Mouse (Mus musculus) hindbrain, embryonic 11.5 days (tissue): ENCODE data around the gene Epb41l5. TPM values are rescaled to one million over a fixed set of nuclear protein-coding genes. Genes with fewer than 3 reads are reported as not detected.

Experiments
- ATAC-seq: fragments of 200-750 bp; cut with Nextera tagmentation; 2 replicates; pipeline ENCODE4 v1.8.0; 2017; ENCODE audit warnings: mild to moderate bottlenecking, moderate TSS enrichment, moderate library complexity; ENCODE audit not compliant: low FRiP score
- DNase-seq: peaks from one replicate; pipeline ENCODE4 v3.0.0-alpha.2; 2015; ENCODE audit warnings: low spot score
- H3K27ac ChIP-seq: fragments of 300-500 bp; sonication (generic); 2 replicates; pipeline ENCODE4 v1.5.1; 2014; ENCODE audit warnings: mild to moderate bottlenecking, low read depth, low read length
- H3K27me3 ChIP-seq: fragments of 300-500 bp; sonication (generic); 2 replicates; pipeline ENCODE4 v1.6.1; 2014; ENCODE audit warnings: mild to moderate bottlenecking, low read length, moderate library complexity, mixed read lengths; ENCODE audit not compliant: control insufficient read depth, insufficient read depth
- H3K36me3 ChIP-seq: fragments of 300-500 bp; sonication (generic); 2 replicates; pipeline ENCODE4 v1.6.1; 2014; ENCODE audit warnings: mild to moderate bottlenecking, low read length, moderate library complexity, mixed read lengths; ENCODE audit not compliant: control insufficient read depth, insufficient read depth
- H3K4me1 ChIP-seq: fragments of 300-500 bp; sonication (generic); replicated peaks from 2 replicates; pipeline ENCODE4 v1.6.1; 2014; ENCODE audit warnings: low read length, mixed read lengths; ENCODE audit not compliant: control insufficient read depth, insufficient read depth
- H3K4me2 ChIP-seq: fragments of 300-500 bp; sonication (generic); replicated peaks from 2 replicates; pipeline ENCODE4 v1.6.1; 2014; ENCODE audit warnings: mild to moderate bottlenecking, low read depth, low read length
- H3K4me3 ChIP-seq: fragments of 300-500 bp; sonication (generic); 2 replicates; pipeline ENCODE4 v1.5.1; 2014; ENCODE audit warnings: low read depth, low read length
- H3K9ac ChIP-seq: fragments of 300-500 bp; sonication (generic); 2 replicates; pipeline ENCODE4 v1.6.1; 2014; ENCODE audit warnings: low read depth, low read length
- H3K9me3 ChIP-seq: fragments of 300-500 bp; sonication (generic); 2 replicates; pipeline ENCODE4 v1.6.1; 2016; ENCODE audit warnings: low read length; ENCODE audit not compliant: control insufficient read depth
- WGBS: fragments of 180-500 bp; shearing (Covaris S2); extraction: QIAGEN DNeasy Blood & Tissue Kit; methylation state at CpG from one replicate; pipeline ENCODE4 v1.1.7; 2014; 5-methylcytosine and 5-hydroxymethylcytosine counted together
- polyA plus RNA-seq: library from polyadenylated mRNA; unstranded; fragments of >200 nt; fragmentation: Nextera tagmentation; extraction: Ambion mirVana; gene quantifications from 2 replicates; pipeline ENCODE4 v1.2.1, GENCODE M21; 2014

Epb41l5 gene
- polyA plus RNA-seq, 1 experiment from 2014 or later: 37.9 TPM

DNA sequence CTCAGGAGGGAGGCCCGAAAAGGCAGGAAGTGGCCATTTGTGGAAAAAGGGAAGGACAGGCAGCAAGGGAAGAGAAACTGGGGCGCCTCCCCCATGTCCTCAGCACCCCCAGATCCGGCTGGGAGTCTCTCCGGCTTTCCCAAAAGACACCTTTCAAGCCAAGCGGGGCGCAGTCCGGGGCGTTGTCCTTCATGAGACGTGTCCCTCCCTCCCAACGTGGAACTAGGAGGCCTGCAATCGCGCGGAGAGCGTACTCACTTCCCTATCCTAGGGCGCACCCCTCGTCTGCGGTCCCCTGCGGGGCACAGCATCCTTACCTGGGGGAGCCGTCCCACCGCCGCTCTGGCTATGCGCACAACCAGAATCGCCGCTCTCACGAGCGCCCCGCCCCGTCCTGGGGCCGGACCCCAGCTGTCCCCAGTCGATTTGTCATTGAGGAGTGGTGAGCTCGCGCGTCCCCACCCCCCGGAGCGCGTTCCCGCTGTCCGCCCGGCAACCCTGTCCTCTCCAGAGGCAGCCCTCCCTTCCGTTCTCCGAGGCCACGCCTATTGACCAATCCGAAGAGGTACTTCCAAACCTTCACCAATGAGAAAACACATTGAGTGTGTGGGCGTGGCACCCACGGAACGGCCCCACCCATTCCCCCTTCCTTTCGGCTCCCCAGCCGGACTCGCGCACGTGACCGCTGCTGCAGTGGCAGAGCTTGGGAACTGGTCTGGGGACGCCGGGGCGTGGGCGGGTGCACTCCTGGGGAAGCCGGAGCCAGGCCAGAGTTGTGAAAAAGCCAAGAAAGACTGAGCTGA lies 144.3 kb downstream of the Epb41l5 start, which contains the start of gene Ralb:
Ralb (minus strand) TSS at position 535 of the 803 bp plus-strand sequence.
- peak within 1 kb of the TSS; percentile 61 for H3K4me2 ChIP-seq
- no peaks in the 10 kb centered on the region; the same call in 1 of the 2 replicates for H3K27me3 ChIP-seq
- H3K4me1 ChIP-seq: 0 out of 2 replicates have a peak, but pooled peaks cover 5% of the 10 kb centered on the region
- no peak within 1 kb of the TSS for H3K27ac ChIP-seq
- peak within 1 kb of the TSS; percentile 66 for H3K4me3 ChIP-seq
- WGBS: 1% methylated on average over 57 of the region's 57 CpGs
- H3K36me3 ChIP-seq: no peaks in the 10 kb centered on the region
- peak; percentile 98 for ATAC-seq
- H3K9ac ChIP-seq: peak within 1 kb of the TSS; percentile 77
- no peaks in the 10 kb centered on the region for H3K9me3 ChIP-seq
- peak; percentile 95 for DNase-seq

DNA sequence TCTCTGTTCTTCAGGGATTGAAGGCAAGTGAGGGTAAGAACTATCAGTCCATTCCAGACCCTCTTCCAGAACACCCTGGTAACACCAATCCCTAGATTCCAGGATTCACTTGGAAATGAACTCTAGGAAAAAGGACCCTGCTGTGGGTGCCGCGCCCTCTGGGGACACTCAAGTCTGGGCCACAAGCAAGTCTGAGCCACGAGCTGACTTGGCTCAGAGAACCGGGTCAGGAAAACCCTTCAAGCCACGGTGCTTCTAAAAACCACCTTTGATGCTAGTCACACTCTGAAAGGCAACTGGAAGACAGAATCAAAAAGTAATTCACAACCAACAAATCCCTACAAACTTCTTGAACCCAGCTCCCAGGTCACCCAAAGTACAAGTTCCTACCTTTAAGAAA lies 145.0 kb downstream of the Epb41l5 start:
- 24% methylated on average over 5 of the region's 5 CpGs for WGBS
- H3K9ac ChIP-seq: peak overlapping the region; percentile 77

DNA sequence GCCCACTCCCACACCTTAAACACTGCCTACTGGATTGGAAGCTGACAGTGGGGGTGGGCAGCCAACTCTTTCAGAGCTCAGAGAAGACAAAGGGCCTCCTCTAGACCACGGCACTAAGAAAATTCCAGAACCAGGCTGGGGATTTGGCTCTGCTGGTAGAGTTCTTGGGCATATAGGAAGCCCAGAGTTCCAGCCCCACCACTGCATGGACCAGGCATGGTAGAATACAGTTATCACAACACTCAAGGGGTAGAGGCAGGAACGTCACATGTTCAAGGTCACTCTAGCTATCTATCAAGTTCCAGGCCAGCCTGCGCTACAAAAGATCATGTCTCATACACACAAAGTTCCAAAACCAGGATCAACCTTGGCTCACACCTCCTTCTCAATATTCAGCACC lies 145.6 kb downstream of the Epb41l5 start:
- H3K27ac ChIP-seq: no peak overlapping the region
- 0 out of 2 replicates have a peak, but pooled peaks cover 5% of the 10 kb centered on the region for H3K4me1 ChIP-seq
- no peak overlapping the region for H3K9ac ChIP-seq
- ATAC-seq: no peak
- 84% methylated on average over 3 of the region's 3 CpGs for WGBS
- H3K4me3 ChIP-seq: no peak overlapping the region
- no peaks in the 10 kb centered on the region; the same call in 1 of the 2 replicates for H3K27me3 ChIP-seq
- H3K36me3 ChIP-seq: no peaks in the 10 kb centered on the region
- no peak for DNase-seq
- H3K4me2 ChIP-seq: peak overlapping the region; percentile 61
- H3K9me3 ChIP-seq: no peaks in the 10 kb centered on the region

More for the DNA sequence above, 145.0 kb downstream of the Epb41l5 start:
- Histone ChIP-seq H3K4me1 (0 out of 2 replicates have a peak, but pooled peaks cover 5% of the 10 kb centered on the region), H3K9me3 (no peaks in the 10 kb centered on the region), H3K4me2 (peak overlapping the region; percentile 61), H3K36me3 (no peaks in the 10 kb centered on the region), H3K27ac (no peak overlapping the region), H3K27me3 (no peaks in the 10 kb centered on the region; the same call in 1 of the 2 replicates), H3K4me3 (peak overlapping the region; percentile 66)
- no peak for ATAC-seq
- no peak for DNase-seq

DNA sequence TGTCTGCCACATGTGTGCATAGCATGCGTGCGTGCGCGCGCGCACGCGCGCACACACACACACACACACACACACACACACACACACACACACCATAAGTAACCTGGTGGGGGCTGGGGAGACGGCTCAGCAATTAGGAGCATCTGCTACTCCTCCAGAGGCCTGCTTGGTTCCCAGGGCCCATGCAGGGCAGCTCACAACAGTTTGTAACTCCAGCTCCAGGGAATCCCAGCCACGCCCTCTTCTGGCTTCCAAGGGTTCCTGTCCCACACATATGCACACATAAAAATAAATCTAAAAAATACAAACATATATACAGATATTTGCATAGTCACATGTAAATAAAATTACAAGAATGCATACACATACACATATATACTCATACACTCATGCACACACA lies 146.1 kb downstream of the Epb41l5 start:
- 91% methylated on average over 11 of the region's 11 CpGs for WGBS
- no peaks in the 10 kb centered on the region for H3K36me3 ChIP-seq
- 0 out of 2 replicates have a peak, but pooled peaks cover 5% of the 10 kb centered on the region for H3K4me1 ChIP-seq
- H3K9ac ChIP-seq: no peak overlapping the region
- ATAC-seq (no peak), DNase-seq (no peak)
- H3K27ac ChIP-seq: no peak overlapping the region
- H3K9me3 ChIP-seq: no peaks in the 10 kb centered on the region
- H3K4me3 ChIP-seq: no peak overlapping the region
- no peaks in the 10 kb centered on the region; the same call in 1 of the 2 replicates for H3K27me3 ChIP-seq
- H3K4me2 ChIP-seq: no peak overlapping the region

DNA sequence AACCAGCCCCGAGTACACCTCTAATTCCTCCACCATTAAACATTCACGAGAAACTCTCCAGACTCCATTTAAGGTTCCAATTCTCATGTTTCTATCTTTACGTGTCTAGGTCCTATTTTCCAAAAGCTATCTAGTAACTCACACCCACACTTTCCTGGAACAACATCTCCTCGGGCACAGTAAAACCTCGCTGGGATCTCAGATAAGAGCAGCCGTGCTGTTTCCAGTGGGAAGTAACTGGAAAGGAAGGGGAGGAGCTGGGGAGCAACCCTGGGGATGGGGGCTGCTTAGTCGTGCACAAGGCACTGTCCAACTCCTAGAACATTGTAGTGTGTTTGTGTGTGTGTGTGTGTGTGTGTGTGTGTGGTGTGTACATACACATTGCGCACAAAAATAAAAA lies 146.9 kb downstream of the Epb41l5 start:
- no peak overlapping the region for H3K27ac ChIP-seq
- 84% methylated on average over 8 of the region's 8 CpGs for WGBS
- H3K9ac ChIP-seq: no peak overlapping the region
- 0 out of 2 replicates have a peak, but pooled peaks cover 5% of the 10 kb centered on the region for H3K4me1 ChIP-seq
- H3K36me3 ChIP-seq: no peaks in the 10 kb centered on the region
- no peaks in the 10 kb centered on the region for H3K9me3 ChIP-seq
- DNase-seq (no peak), ATAC-seq (no peak)
- H3K4me2 ChIP-seq: no peak overlapping the region
- H3K4me3 ChIP-seq: no peak overlapping the region
- no peaks in the 10 kb centered on the region; the same call in 1 of the 2 replicates for H3K27me3 ChIP-seq

DNA sequence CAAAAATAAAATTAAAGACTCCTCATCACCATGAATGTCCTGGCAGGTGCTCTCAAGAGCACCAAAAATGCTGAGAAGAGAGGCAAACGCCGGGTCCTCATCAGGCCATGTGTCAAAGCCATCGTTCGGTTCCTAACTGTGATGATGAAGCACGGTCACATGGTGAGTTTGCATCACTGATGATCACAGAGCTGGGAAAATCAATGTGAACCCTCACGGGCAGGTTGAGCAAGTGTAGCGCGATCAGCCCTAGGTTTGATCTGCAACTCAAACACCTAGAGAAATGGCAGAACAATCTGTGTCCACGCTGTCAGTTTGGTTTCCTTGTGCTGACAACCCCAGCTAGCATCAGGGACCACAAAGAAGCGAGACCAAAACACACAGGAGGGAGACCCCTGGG lies 149.3 kb downstream of the Epb41l5 start:
- H3K9me3 ChIP-seq: no peaks in the 10 kb centered on the region
- H3K27ac ChIP-seq: no peak overlapping the region
- ATAC-seq (no peak), DNase-seq (no peak)
- H3K4me2 ChIP-seq: no peak overlapping the region
- no peak overlapping the region for H3K4me3 ChIP-seq
- 93% methylated on average over 10 of the region's 10 CpGs for WGBS
- H3K4me1 ChIP-seq: 0 out of 2 replicates have a peak, but pooled peaks cover 5% of the 10 kb centered on the region
- no peaks in the 10 kb centered on the region for H3K36me3 ChIP-seq
- no peak overlapping the region for H3K9ac ChIP-seq
- no peaks in the 10 kb centered on the region for H3K27me3 ChIP-seq

DNA sequence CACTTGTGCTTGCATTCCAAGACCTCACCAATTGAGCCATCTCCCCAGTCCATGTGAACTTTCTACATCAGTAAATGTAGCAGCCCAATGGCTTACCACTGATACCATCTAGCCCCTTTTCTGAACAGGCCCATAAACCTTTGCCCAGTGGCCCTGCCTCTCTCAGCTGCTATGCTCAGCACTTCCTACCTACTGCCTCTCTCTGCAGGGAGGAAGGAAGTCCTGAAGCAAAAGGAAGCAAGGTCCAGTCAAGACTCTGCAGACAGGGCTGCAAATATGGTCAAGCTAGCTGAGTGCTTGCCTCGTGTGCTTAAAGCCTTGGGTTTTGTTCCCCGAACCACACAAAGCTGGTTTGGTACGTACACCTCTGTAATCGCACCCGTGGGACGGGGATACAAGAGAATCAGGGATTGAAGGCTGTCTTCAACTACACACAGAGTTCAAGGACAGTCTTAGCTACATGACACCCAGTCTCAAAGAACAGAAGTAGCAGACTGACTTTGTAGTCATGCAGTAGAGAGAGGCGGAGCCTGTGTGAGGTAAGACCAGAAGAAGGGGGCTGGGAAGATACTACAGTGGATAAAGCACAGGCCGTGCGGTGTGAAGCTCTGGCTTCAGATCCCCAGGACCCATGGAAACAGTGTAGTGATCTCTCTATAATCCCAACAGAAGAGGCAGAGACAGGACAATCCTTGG lies 150.1 kb downstream of the Epb41l5 start:
- ATAC-seq (no peak), DNase-seq (no peak)
- Histone ChIP-seq H3K4me2 (no peak overlapping the region), H3K27me3 (no peaks in the 10 kb centered on the region), H3K27ac (no peak overlapping the region), H3K4me3 (no peak overlapping the region), H3K36me3 (no peaks in the 10 kb centered on the region), H3K9ac (no peak overlapping the region), H3K9me3 (no peaks in the 10 kb centered on the region), H3K4me1 (0 out of 2 replicates have a peak, but pooled peaks cover 3% of the 10 kb centered on the region)
- WGBS: 83% methylated on average over 9 of the region's 9 CpGs

DNA sequence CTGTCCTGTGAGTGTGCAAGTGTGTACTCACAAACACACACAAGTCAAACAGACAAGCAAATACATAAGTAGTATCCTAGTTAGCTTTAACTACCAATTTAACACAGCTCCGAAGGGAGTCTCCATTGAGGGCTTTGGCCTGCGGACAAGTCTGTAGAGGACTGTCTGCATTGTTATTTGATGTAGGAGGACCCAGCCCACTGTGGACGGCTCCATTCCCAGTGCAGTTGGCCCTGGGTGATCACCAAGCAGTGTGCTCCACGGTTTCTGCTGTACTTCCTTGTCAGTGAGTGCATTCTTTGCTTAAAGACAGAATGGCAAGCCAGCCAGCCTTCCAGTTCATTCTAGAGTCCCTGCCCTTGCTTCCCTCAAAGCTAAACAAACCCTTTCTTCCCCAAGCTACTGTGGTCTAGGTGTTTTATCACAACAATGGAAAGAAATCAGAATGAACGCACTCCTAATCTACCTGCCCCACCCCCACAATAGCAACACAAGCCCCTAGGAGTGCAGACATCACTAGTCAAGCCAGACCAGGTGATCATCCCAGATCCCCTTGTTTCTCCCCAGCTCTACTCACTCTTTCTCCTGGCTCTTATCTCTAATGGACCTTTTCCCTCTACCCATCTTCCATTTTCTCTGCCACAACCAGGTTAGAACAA lies 151.3 kb downstream of the Epb41l5 start:
- ATAC-seq (no peak), DNase-seq (no peak)
- H3K27ac ChIP-seq: no peak overlapping the region
- no peaks in the 10 kb centered on the region for H3K9me3 ChIP-seq
- no peaks in the 10 kb centered on the region for H3K27me3 ChIP-seq
- no peak overlapping the region for H3K9ac ChIP-seq
- no peak overlapping the region for H3K4me3 ChIP-seq
- no peaks in the 10 kb centered on the region for H3K4me1 ChIP-seq
- WGBS: 78% methylated on average over 5 of the region's 5 CpGs
- no peaks in the 10 kb centered on the region for H3K36me3 ChIP-seq
- H3K4me2 ChIP-seq: no peak overlapping the region
